Mouse (Mus musculus): Measurements from ENCODE around the gene Itpka. TPM values are rescaled to one million over a fixed set of nuclear protein-coding genes. Genes with fewer than 3 reads are reported as not detected.

Gene Itpka
- polyA plus RNA-seq, 1 experiment from 2014 or later, result 0.79 TPM

GRCm38 (mm10) chr2:119740567-119740966, 1.6 kb upstream of the Itpka start:
- WGBS, result 14% methylated on average over 2 of the region's 2 CpGs
- Histone ChIP-seq H3K27ac (replicated peaks) (no peak overlapping the region; the same call in 1 of the 2 replicates), H3K4me3 (no peak overlapping the region), H3K4me1 (peaks cover 51% of the 10 kb centered on the region), H3K36me3 (replicated peaks) (peaks cover 7% of the 10 kb centered on the region), H3K9me3 (no peaks in the 10 kb centered on the region), H3K27me3 (replicated peaks; ENCODE audit: low read depth, poor library complexity, severe bottlenecking) (peaks cover 99% of the 10 kb centered on the region)
- DNase-seq (ENCODE audit: low spot score), result no peak

- peak; percentile 64 for DNase-seq (ENCODE audit: low spot score)
- peak overlapping the region; percentile 90 for H3K27ac ChIP-seq (replicated peaks)
- peaks cover 46% of the 10 kb centered on the region for H3K4me1 ChIP-seq
- peaks cover 100% of the 10 kb centered on the region for H3K27me3 ChIP-seq (replicated peaks; ENCODE audit: low read depth, poor library complexity, severe bottlenecking)
- no peaks in the 10 kb centered on the region for H3K9me3 ChIP-seq
- WGBS, result under 1% methylated on average over 70 of the region's 70 CpGs
- no peaks in the 10 kb centered on the region for H3K36me3 ChIP-seq (replicated peaks)
- peak overlapping the region; percentile 72 for H3K4me3 ChIP-seq
Observed at GRCm38 (mm10) chr2:119742461-119743175, 481 bp downstream of the Itpka start.

- Histone ChIP-seq H3K27ac (replicated peaks) (no peak overlapping the region), H3K27me3 (replicated peaks; ENCODE audit: low read depth, poor library complexity, severe bottlenecking) (peaks cover 100% of the 10 kb centered on the region), H3K36me3 (replicated peaks) (no peaks in the 10 kb centered on the region), H3K4me3 (peak overlapping the region; percentile 72), H3K4me1 (peaks cover 46% of the 10 kb centered on the region), H3K9me3 (no peaks in the 10 kb centered on the region)
- 9% methylated on average over 31 of the region's 31 CpGs for WGBS
- DNase-seq (ENCODE audit: low spot score), result no peak
Observed at GRCm38 (mm10) chr2:119743176-119743807, 1.2 kb downstream of the Itpka start.

GRCm38 (mm10) chr2:119743808-119744162, 1.6 kb downstream of the Itpka start:
- Histone ChIP-seq H3K9me3 (no peaks in the 10 kb centered on the region), H3K36me3 (replicated peaks) (no peaks in the 10 kb centered on the region), H3K27me3 (replicated peaks; ENCODE audit: low read depth, poor library complexity, severe bottlenecking) (peaks cover 97% of the 10 kb centered on the region), H3K4me3 (peak overlapping the region; percentile 50), H3K27ac (replicated peaks) (no peak overlapping the region), H3K4me1 (peaks cover 46% of the 10 kb centered on the region)
- DNase-seq (ENCODE audit: low spot score), result peak; percentile 28
- 3% methylated on average over 22 of the region's 22 CpGs for WGBS

GRCm38 (mm10) chr2:119744163-119745111, 2.3 kb downstream of the Itpka start:
- Histone ChIP-seq H3K9me3 (no peaks in the 10 kb centered on the region), H3K4me1 (peaks cover 46% of the 10 kb centered on the region), H3K36me3 (replicated peaks) (no peaks in the 10 kb centered on the region), H3K27me3 (replicated peaks; ENCODE audit: low read depth, poor library complexity, severe bottlenecking) (peaks cover 97% of the 10 kb centered on the region), H3K4me3 (peak overlapping the region; percentile 50), H3K27ac (replicated peaks) (no peak overlapping the region)
- DNase-seq (ENCODE audit: low spot score), result peak; percentile 50
- WGBS, result 2% methylated on average over 46 of the region's 46 CpGs

- Histone ChIP-seq H3K4me1 (peaks cover 46% of the 10 kb centered on the region), H3K27me3 (replicated peaks; ENCODE audit: low read depth, poor library complexity, severe bottlenecking) (peaks cover 97% of the 10 kb centered on the region), H3K36me3 (replicated peaks) (no peaks in the 10 kb centered on the region), H3K4me3 (no peak overlapping the region; the same call in 1 of the 2 replicates), H3K27ac (replicated peaks) (no peak overlapping the region), H3K9me3 (no peaks in the 10 kb centered on the region)
- DNase-seq (ENCODE audit: low spot score), result no peak
- WGBS, result 10% methylated on average over 1 of the region's 1 CpGs
Observed at GRCm38 (mm10) chr2:119745281-119745680, 3.1 kb downstream of the Itpka start.

GRCm38 (mm10) chr2:119747554-119747953, 5.4 kb downstream of the Itpka start:
- DNase-seq (ENCODE audit: low spot score), result no peak
- H3K27me3 ChIP-seq (replicated peaks; ENCODE audit: low read depth, poor library complexity, severe bottlenecking), result peaks cover 97% of the 10 kb centered on the region
- H3K27ac ChIP-seq (replicated peaks), result no peak overlapping the region
- no peaks in the 10 kb centered on the region for H3K36me3 ChIP-seq (replicated peaks)
- 75% methylated on average over 7 of the region's 7 CpGs for WGBS
- H3K4me1 ChIP-seq, result peaks cover 24% of the 10 kb centered on the region
- H3K4me3 ChIP-seq, result no peak overlapping the region
- no peaks in the 10 kb centered on the region for H3K9me3 ChIP-seq

- no peak for DNase-seq (ENCODE audit: low spot score)
Observed at GRCm38 (mm10) chr2:119749260-119749659, 7.1 kb downstream of the Itpka start.

GRCm38 (mm10) chr2:119757601-119758100, 15.5 kb downstream of the Itpka start:
- WGBS, result 2% methylated on average over 31 of the region's 31 CpGs
- no peak for DNase-seq (ENCODE audit: low spot score)
- Histone ChIP-seq H3K27ac (replicated peaks) (peak overlapping the region; percentile 35; the same call in 1 of the 2 replicates), H3K4me1 (peaks cover 20% of the 10 kb centered on the region), H3K36me3 (replicated peaks) (no peaks in the 10 kb centered on the region), H3K27me3 (replicated peaks; ENCODE audit: low read depth, poor library complexity, severe bottlenecking) (peaks cover 100% of the 10 kb centered on the region), H3K9me3 (no peaks in the 10 kb centered on the region), H3K4me3 (peak overlapping the region; percentile 74)

More at GRCm38 (mm10) chr2:119749260-119749659, 7.1 kb downstream of the Itpka start:
- Histone ChIP-seq H3K4me1 (peaks cover 7% of the 10 kb centered on the region), H3K27me3 (replicated peaks; ENCODE audit: low read depth, poor library complexity, severe bottlenecking) (peaks cover 97% of the 10 kb centered on the region), H3K4me3 (no peak overlapping the region), H3K36me3 (replicated peaks) (no peaks in the 10 kb centered on the region), H3K9me3 (no peaks in the 10 kb centered on the region), H3K27ac (replicated peaks) (no peak overlapping the region)
- 76% methylated on average over 13 of the region's 13 CpGs for WGBS

- peaks cover 6% of the 10 kb centered on the region for H3K36me3 ChIP-seq (replicated peaks)
- H3K27me3 ChIP-seq (replicated peaks; ENCODE audit: low read depth, poor library complexity, severe bottlenecking), result peaks cover 94% of the 10 kb centered on the region
- H3K4me1 ChIP-seq, result peaks cover 20% of the 10 kb centered on the region
- H3K4me3 ChIP-seq, result peak overlapping the region; percentile 74
- no peaks in the 10 kb centered on the region for H3K9me3 ChIP-seq
- peak; percentile 59 for DNase-seq (ENCODE audit: low spot score)
- H3K27ac ChIP-seq (replicated peaks), result peak overlapping the region; percentile 35; the same call in 1 of the 2 replicates
- under 1% methylated on average over 76 of the region's 77 CpGs for WGBS
Observed at GRCm38 (mm10) chr2:119758101-119758843, 16.1 kb downstream of the Itpka start.

GRCm38 (mm10) chr2:119758844-119759835, 17.0 kb downstream of the Itpka start:
- Histone ChIP-seq H3K9me3 (no peaks in the 10 kb centered on the region), H3K27me3 (replicated peaks; ENCODE audit: low read depth, poor library complexity, severe bottlenecking) (peaks cover 86% of the 10 kb centered on the region), H3K27ac (replicated peaks) (no peak overlapping the region), H3K4me1 (peaks cover 20% of the 10 kb centered on the region), H3K36me3 (replicated peaks) (peaks cover 15% of the 10 kb centered on the region), H3K4me3 (peak overlapping the region; percentile 74)
- no peak for DNase-seq (ENCODE audit: low spot score)
- WGBS, result 5% methylated on average over 44 of the region's 44 CpGs
